Mouse (Mus musculus) olfactory bulb, adult 2 months (tissue): ENCODE measurements around the gene Slc23a2. TPM values are rescaled to one million over a fixed set of nuclear protein-coding genes. Genes with fewer than 3 reads are reported as not detected.
A peak's percentile ranks its signal among the peaks of the same experiment; 100 is the strongest.

Experiments
- H3K27ac ChIP-seq: fragments of 200-500 bp; 2 replicates; pipeline ENCODE4 v1.5.1; 2012; ENCODE audit warnings: low read depth, low read length; ENCODE audit not compliant: insufficient read depth
- H3K4me1 ChIP-seq: fragments of 200-500 bp; 2 replicates; pipeline ENCODE4 v1.6.1; 2012; ENCODE audit warnings: low read length; ENCODE audit not compliant: control insufficient read depth, insufficient read depth
- H3K4me3 ChIP-seq: fragments of 200-500 bp; 2 replicates; pipeline ENCODE4 v1.5.1; 2012; ENCODE audit warnings: mild to moderate bottlenecking, low read depth, low read length, moderate library complexity; ENCODE audit not compliant: insufficient read depth
- CTCF ChIP-seq: fragments of 200-500 bp; IDR thresholded peaks from 2 replicates; pipeline ENCODE4 v1.5.1; 2012; ENCODE audit warnings: low read depth, mild to moderate bottlenecking, low read length, moderate library complexity; ENCODE audit not compliant: insufficient read depth
- POLR2A ChIP-seq: fragments of 200-500 bp; IDR thresholded peaks from 2 replicates; pipeline ENCODE4 v1.6.1; 2012; ENCODE audit warnings: mild to moderate bottlenecking, low read depth, low read length, moderate library complexity; ENCODE audit not compliant: insufficient read depth
- WGBS: fragments of 180-500 bp; shearing (Covaris S2); methylation state at CpG from one replicate; pipeline ENCODE4 v1.1.7; 2018; 5-methylcytosine and 5-hydroxymethylcytosine counted together
- polyA plus RNA-seq: library from polyadenylated mRNA; stranded (reverse); fragments of >200 nt; gene quantifications from 2 replicates; pipeline ENCODE4 v1.2.4, GENCODE M21; 2012; ENCODE audit warnings: low replicate concordance; ENCODE audit not compliant: missing spikeins, insufficient read depth, insufficient read length

Gene Slc23a2
- polyA plus RNA-seq, 1 experiment = not detected

- no peak for TF ChIP-seq CTCF
- no peak for TF ChIP-seq POLR2A
- Histone ChIP-seq H3K4me3 (no peak overlapping the region), H3K4me1 (peaks cover 7% of the 10 kb centered on the region), H3K27ac (no peak overlapping the region)
- 84% methylated on average over 3 of the region's 3 CpGs for WGBS
Observed at GRCm38 (mm10) chr2:132121050-132121449, 23.9 kb downstream of the Slc23a2 start.

GRCm38 (mm10) chr2:132118646-132119045 is 26.3 kb downstream of the Slc23a2 start:
- Histone ChIP-seq H3K4me1 (peaks cover 19% of the 10 kb centered on the region), H3K4me3 (no peak overlapping the region), H3K27ac (no peak overlapping the region)
- 71% methylated on average over 1 of the region's 1 CpGs for WGBS
- no peak for TF ChIP-seq CTCF
- TF ChIP-seq POLR2A = no peak

DNA sequence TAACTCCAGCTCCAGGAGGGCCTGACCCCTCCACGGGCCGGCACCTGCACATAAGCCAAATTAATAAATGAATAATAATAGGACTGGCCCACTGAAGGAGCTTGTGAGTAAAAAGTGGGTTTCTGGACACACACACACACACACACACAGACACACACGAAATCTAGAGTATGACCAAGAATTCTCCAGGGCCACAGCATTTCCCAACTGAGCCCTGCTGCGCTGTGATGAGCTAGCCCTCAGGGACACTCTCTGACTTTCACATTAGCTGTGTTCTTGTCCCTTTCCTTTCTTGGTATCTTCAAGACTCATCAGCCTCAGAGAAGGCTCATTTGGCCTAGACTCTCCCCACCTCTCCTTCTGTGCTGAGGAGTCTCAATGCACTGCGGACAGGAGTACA is 29.0 kb downstream of the Slc23a2 start:
- Histone ChIP-seq H3K4me1 (peaks cover 31% of the 10 kb centered on the region), H3K27ac (no peak overlapping the region), H3K4me3 (no peak overlapping the region)
- WGBS = 86% methylated on average over 5 of the region's 5 CpGs
- TF ChIP-seq POLR2A (no peak), CTCF (no peak)

DNA sequence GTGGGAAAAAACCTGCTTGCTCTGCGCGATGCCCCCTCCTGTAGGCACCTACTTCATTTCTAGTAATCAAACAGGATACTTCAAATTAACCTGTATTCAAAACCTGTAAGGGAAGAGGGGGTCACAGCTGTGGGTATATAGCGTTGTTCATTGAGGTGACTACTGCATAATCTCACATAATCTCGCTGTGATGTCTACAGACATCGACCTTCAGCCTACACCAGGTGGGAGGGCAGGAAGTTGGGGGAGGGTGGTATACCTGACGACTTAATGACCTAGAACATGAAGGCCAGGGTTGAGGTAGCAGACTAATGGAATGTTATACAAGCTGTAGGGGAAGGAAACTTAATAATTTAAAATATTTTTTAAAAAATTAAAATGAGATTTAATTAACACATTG is 29.6 kb downstream of the Slc23a2 start:
- WGBS = 75% methylated on average over 6 of the region's 6 CpGs
- Histone ChIP-seq H3K4me1 (peaks cover 31% of the 10 kb centered on the region), H3K4me3 (no peak overlapping the region), H3K27ac (peak overlapping the region; percentile 45; the same call in 1 of the 2 replicates)
- TF ChIP-seq CTCF = no peak
- no peak for TF ChIP-seq POLR2A

DNA sequence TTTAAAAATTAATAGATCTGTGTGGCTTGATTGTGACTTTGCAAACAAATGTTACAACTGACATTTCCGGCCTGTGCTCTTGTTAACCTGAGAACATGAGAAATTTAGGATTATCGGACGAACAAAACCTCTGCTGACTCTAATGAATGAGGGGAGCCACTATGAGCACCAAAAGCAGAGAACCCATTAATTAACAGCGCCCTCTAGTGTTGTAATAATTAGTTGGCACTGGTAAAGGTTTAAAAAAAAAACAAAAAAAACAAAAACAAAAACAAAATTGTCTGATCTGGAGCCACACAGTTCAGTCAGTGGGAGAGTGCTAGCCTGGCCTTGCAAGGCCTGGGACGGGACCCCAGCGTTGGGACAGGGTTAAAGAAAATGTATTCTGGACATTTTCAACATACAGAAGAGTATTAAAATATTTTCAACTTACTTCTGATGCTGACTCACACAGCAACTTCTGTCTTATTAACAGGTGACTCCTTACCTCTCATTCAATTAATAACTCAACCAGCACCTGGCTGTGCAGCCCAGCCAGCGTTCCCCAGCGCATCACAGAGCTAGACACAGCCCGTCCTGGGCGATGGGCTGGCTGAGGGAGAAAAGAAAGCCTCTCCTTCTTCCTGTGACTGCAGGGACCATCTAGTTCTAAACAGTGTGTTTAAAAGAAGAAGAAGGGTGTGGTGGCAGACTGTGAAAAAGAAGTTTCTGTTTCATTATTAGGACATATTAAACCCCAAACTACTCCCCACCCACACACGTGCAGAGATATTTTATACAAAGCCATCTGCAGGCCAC is 30.7 kb downstream of the Slc23a2 start:
- WGBS = 24% methylated on average over 11 of the region's 11 CpGs
- TF ChIP-seq CTCF (no peak), POLR2A (no peak)
- no peak overlapping the region for H3K27ac ChIP-seq

DNA sequence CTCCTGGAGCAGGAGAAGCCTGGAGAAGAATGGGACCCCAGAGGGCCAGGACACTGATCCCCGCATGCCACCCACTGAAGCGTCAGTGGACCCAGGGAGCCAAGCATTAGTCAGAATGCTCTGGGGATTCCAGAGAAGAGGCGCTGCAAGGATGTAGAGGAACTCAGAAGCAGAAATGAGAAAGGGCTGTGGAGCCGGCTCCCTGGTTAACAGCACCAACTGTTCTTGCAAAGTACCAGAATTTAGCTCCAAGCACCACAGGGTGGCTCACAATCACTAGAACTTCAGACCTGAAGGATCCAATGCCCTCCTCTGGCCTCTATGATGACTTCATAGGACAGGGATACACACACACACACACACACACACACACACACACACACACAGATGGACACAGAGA is 32.6 kb downstream of the Slc23a2 start:
- H3K4me1 ChIP-seq = peaks cover 40% of the 10 kb centered on the region
- no peak overlapping the region for H3K27ac ChIP-seq
- no peak overlapping the region for H3K4me3 ChIP-seq
- TF ChIP-seq CTCF = no peak
- TF ChIP-seq POLR2A = no peak
- whole genome bisulfite sequencing = 44% methylated on average over 4 of the region's 4 CpGs

More for the DNA sequence above, 30.7 kb downstream of the Slc23a2 start:
- no peak overlapping the region for H3K4me3 ChIP-seq
- peaks cover 34% of the 10 kb centered on the region for H3K4me1 ChIP-seq

DNA sequence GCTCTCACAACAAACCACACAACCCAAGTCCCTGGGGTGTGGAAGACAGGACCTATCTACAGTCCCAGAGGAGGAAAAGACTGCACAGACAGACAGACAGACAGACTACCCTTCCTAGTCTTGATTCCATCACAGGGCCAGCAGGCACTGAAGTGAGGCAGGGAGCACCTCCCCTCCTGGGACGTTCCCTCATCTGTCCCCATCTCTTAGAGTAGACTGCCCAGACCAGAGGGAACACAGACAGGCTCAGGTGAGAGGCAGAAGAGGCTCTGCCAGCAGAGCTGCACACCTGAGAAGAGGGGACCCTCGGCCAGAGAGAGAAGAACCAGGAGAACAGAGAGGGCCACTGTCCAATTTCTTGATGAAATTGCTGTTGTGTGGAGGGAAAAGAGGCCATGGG is 33.0 kb downstream of the Slc23a2 start:
- Histone ChIP-seq H3K27ac (peak overlapping the region; percentile 16; the same call in 1 of the 2 replicates), H3K4me1 (peaks cover 44% of the 10 kb centered on the region), H3K4me3 (no peak overlapping the region)
- 71% methylated on average over 2 of the region's 2 CpGs for WGBS
- TF ChIP-seq POLR2A (no peak), CTCF (no peak)

GRCm38 (mm10) chr2:132111266-132111665 is 33.6 kb downstream of the Slc23a2 start:
- Histone ChIP-seq H3K4me1 (peaks cover 49% of the 10 kb centered on the region), H3K27ac (peak overlapping the region; percentile 43), H3K4me3 (peak overlapping the region; percentile 23)
- TF ChIP-seq CTCF (peak; percentile 37; the same call in 1 of the 2 replicates), POLR2A (no peak)
- WGBS = 36% methylated on average over 9 of the region's 9 CpGs

DNA sequence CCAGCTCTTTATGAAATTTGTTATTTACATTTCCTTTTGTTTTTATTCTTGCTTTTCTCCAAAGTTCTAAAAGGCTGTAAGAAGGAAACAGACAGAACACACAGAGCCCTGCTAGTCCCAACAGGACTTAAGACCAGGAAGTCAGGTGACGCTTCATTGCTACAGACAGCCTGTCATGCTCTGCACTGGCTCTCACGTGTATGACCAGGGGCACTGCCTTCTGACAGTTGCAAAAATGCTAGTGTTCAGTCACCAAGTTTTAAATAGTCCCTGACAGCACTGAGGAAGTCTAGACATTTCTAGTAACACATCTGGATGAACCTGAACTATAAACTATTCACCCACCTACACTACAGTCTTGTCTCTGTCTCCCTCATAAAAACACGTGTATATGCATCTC is 34.2 kb downstream of the Slc23a2 start:
- H3K4me3 ChIP-seq = no peak overlapping the region
- H3K27ac ChIP-seq = peak overlapping the region; percentile 43
- 39% methylated on average over 3 of the region's 3 CpGs for WGBS
- H3K4me1 ChIP-seq = peaks cover 46% of the 10 kb centered on the region
- TF ChIP-seq CTCF = no peak
- TF ChIP-seq POLR2A = no peak
